Mouse (Mus musculus) cerebellum, adult 2 months (tissue): ENCODE results near the gene Maml3.

ENCODE experiments used
- CTCF ChIP-seq: fragments of 200-500 bp; IDR thresholded peaks from 2 replicates; pipeline ENCODE4 v1.5.1; 2011; ENCODE audit warnings: low read depth, mild to moderate bottlenecking, control low read depth, low read length, moderate library complexity, borderline replicate concordance; ENCODE audit not compliant: insufficient read depth
- POLR2A ChIP-seq: fragments of 200-500 bp; IDR thresholded peaks from 2 replicates; pipeline ENCODE4 v1.6.1; 2011; ENCODE audit warnings: low read length, control low read depth, borderline replicate concordance; ENCODE audit not compliant: insufficient read depth

- TF ChIP-seq POLR2A: no peak
- no peak for TF ChIP-seq CTCF
Measured at GRCm38 (mm10) chr3:51651149-51651548, 453.7 kb downstream of the Maml3 start.
